Mouse (Mus musculus): Measurements from ENCODE around the gene Herc3. TPM values are rescaled to one million over a fixed set of nuclear protein-coding genes. Genes with fewer than 3 reads are reported as not detected.

Gene Herc3
- polyA plus RNA-seq, 1 experiment from 2014 or later, result 7.7 TPM

DNA sequence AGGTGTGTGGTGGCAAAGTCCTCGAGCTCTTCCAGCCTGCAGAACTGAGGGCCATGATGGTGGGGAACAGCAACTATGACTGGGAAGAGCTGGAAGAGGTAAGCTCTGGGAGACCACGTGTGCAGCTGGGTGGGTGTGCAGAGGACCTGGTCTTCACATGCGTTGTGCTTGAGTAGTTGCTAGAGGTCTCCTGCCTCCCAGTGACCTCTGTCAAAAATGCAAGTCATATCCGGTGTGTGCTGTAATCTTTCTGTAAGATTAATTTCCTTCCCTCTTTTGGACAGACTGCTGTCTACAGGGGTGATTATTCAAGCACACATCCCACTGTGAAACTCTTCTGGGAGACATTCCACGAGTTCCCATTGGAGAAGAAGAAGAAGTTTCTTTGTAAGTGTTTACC is 85.2 kb downstream of the Herc3 start:
- 84% methylated on average over 5 of the region's 5 CpGs for WGBS
- ATAC-seq (ENCODE audit: insufficient read depth, low FRiP score, low TSS enrichment), result no peak
- no peak overlapping the region for H3K4me3 ChIP-seq (ENCODE audit: low read depth, low read length)
- no peak overlapping the region for H3K9ac ChIP-seq (ENCODE audit: low read length)
- no peak overlapping the region for H3K4me2 ChIP-seq (ENCODE audit: low read depth)
- DNase-seq (ENCODE audit: low spot score), result no peak
- H3K27ac ChIP-seq (ENCODE audit: low read depth, low read length), result no peak overlapping the region
- H3K27me3 ChIP-seq (ENCODE audit: control insufficient read depth, insufficient read depth, low read length), result no peaks in the 10 kb centered on the region
- H3K4me1 ChIP-seq (ENCODE audit: control insufficient read depth, insufficient read depth, low read length), result no peaks in the 10 kb centered on the region
- H3K9me3 ChIP-seq (ENCODE audit: control insufficient read depth, low read length), result no peaks in the 10 kb centered on the region
- no peaks in the 10 kb centered on the region for H3K36me3 ChIP-seq (ENCODE audit: control insufficient read depth, insufficient read depth, low read length)

DNA sequence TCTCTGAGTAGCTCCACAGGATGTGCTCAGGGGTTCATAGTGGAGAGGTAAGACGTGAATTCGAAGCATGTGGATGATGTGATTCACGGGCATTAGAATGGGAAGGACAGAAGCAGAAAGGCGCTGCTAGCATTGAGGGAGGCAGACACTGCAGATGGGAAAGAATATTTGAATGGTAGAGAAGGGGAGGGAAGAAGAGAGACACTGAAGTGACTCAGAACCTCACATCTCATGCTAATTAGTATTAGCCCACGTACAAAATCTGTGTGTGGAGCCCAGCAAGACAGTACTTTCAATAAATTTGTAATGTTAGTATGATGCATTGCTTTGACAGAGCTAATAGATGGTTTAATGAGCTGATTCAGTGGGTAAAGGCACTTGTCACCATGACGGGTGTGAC is 89.5 kb downstream of the Herc3 start:
- H3K9ac ChIP-seq (ENCODE audit: low read length), result no peak overlapping the region
- no peaks in the 10 kb centered on the region for H3K27me3 ChIP-seq (ENCODE audit: control insufficient read depth, insufficient read depth, low read length)
- DNase-seq (ENCODE audit: low spot score) (no peak), ATAC-seq (ENCODE audit: insufficient read depth, low FRiP score, low TSS enrichment) (no peak)
- no peak overlapping the region for H3K27ac ChIP-seq (ENCODE audit: low read depth, low read length)
- no peaks in the 10 kb centered on the region for H3K4me1 ChIP-seq (ENCODE audit: control insufficient read depth, insufficient read depth, low read length)
- H3K36me3 ChIP-seq (ENCODE audit: control insufficient read depth, insufficient read depth, low read length), result no peaks in the 10 kb centered on the region
- no peak overlapping the region for H3K4me3 ChIP-seq (ENCODE audit: low read depth, low read length)
- H3K9me3 ChIP-seq (ENCODE audit: control insufficient read depth, low read length), result no peaks in the 10 kb centered on the region
- WGBS, result 85% methylated on average over 6 of the region's 6 CpGs
- H3K4me2 ChIP-seq (ENCODE audit: low read depth), result no peak overlapping the region

GRCm38 (mm10) chr6:58921623-58922022 is 90.4 kb downstream of the Herc3 start:
- ATAC-seq (ENCODE audit: insufficient read depth, low FRiP score, low TSS enrichment) (no peak), DNase-seq (ENCODE audit: low spot score) (no peak)
- 53% methylated on average over 3 of the region's 3 CpGs for WGBS
- Histone ChIP-seq H3K27ac (ENCODE audit: low read depth, low read length) (no peak overlapping the region), H3K9me3 (ENCODE audit: control insufficient read depth, low read length) (no peaks in the 10 kb centered on the region), H3K9ac (ENCODE audit: low read length) (no peak overlapping the region), H3K4me2 (ENCODE audit: low read depth) (no peak overlapping the region), H3K36me3 (ENCODE audit: control insufficient read depth, insufficient read depth, low read length) (no peaks in the 10 kb centered on the region), H3K27me3 (ENCODE audit: control insufficient read depth, insufficient read depth, low read length) (no peaks in the 10 kb centered on the region), H3K4me1 (ENCODE audit: control insufficient read depth, insufficient read depth, low read length) (no peaks in the 10 kb centered on the region), H3K4me3 (ENCODE audit: low read depth, low read length) (no peak overlapping the region)

GRCm38 (mm10) chr6:58922511-58922910 is 91.2 kb downstream of the Herc3 start:
- Histone ChIP-seq H3K9ac (ENCODE audit: low read length) (no peak overlapping the region), H3K4me1 (ENCODE audit: control insufficient read depth, insufficient read depth, low read length) (no peaks in the 10 kb centered on the region), H3K4me2 (ENCODE audit: low read depth) (no peak overlapping the region), H3K4me3 (ENCODE audit: low read depth, low read length) (no peak overlapping the region), H3K27me3 (ENCODE audit: control insufficient read depth, insufficient read depth, low read length) (no peaks in the 10 kb centered on the region), H3K36me3 (ENCODE audit: control insufficient read depth, insufficient read depth, low read length) (no peaks in the 10 kb centered on the region), H3K9me3 (ENCODE audit: control insufficient read depth, low read length) (no peaks in the 10 kb centered on the region), H3K27ac (ENCODE audit: low read depth, low read length) (no peak overlapping the region)
- WGBS, result 81% methylated on average over 5 of the region's 5 CpGs
- ATAC-seq (ENCODE audit: insufficient read depth, low FRiP score, low TSS enrichment) (no peak), DNase-seq (ENCODE audit: low spot score) (no peak)

DNA sequence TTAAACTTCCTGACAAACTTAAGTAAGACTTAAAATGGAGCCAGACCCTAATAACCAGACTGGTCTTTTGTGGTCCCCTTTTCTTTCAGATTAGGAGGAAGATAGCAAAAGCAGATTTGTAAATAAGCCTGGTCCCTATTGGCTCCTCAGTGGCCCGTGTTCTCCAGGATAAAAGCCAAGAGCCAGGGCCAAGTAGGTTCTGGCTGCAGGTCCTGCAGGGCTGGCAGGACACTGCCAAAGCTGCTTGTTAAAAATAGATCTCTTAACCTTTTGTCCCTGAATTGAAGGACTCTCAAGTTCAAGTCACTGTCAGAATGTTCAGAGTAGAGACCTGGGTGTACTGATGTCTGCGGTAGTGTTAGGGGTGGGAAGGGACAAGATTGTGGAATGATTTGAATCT is 96.6 kb downstream of the Herc3 start:
- no peak overlapping the region for H3K4me3 ChIP-seq (ENCODE audit: low read depth, low read length)
- no peak overlapping the region for H3K27ac ChIP-seq (ENCODE audit: low read depth, low read length)
- no peaks in the 10 kb centered on the region for H3K9me3 ChIP-seq (ENCODE audit: control insufficient read depth, low read length)
- WGBS, result 82% methylated on average over 2 of the region's 2 CpGs
- H3K9ac ChIP-seq (ENCODE audit: low read length), result no peak overlapping the region
- no peaks in the 10 kb centered on the region for H3K27me3 ChIP-seq (ENCODE audit: control insufficient read depth, insufficient read depth, low read length)
- H3K36me3 ChIP-seq (ENCODE audit: control insufficient read depth, insufficient read depth, low read length), result no peaks in the 10 kb centered on the region
- DNase-seq (ENCODE audit: low spot score) (no peak), ATAC-seq (ENCODE audit: insufficient read depth, low FRiP score, low TSS enrichment) (no peak)
- no peak overlapping the region for H3K4me2 ChIP-seq (ENCODE audit: low read depth)
- no peaks in the 10 kb centered on the region; the same call in 1 of the 2 replicates for H3K4me1 ChIP-seq (ENCODE audit: control insufficient read depth, insufficient read depth, low read length)

- H3K4me2 ChIP-seq (ENCODE audit: low read depth), result no peak overlapping the region
- H3K9me3 ChIP-seq (ENCODE audit: control insufficient read depth, low read length), result no peaks in the 10 kb centered on the region
- ATAC-seq (ENCODE audit: insufficient read depth, low FRiP score, low TSS enrichment), result no peak
- no peak overlapping the region for H3K9ac ChIP-seq (ENCODE audit: low read length)
- H3K27me3 ChIP-seq (ENCODE audit: control insufficient read depth, insufficient read depth, low read length), result no peaks in the 10 kb centered on the region
- WGBS, result 93% methylated on average over 9 of the region's 9 CpGs
- peaks cover 5% of the 10 kb centered on the region; the same call in 1 of the 2 replicates for H3K4me1 ChIP-seq (ENCODE audit: control insufficient read depth, insufficient read depth, low read length)
- H3K27ac ChIP-seq (ENCODE audit: low read depth, low read length), result no peak overlapping the region
- DNase-seq (ENCODE audit: low spot score), result no peak
- no peaks in the 10 kb centered on the region for H3K36me3 ChIP-seq (ENCODE audit: control insufficient read depth, insufficient read depth, low read length)
- H3K4me3 ChIP-seq (ENCODE audit: low read depth, low read length), result no peak overlapping the region
These were observed 98.7 kb downstream of the Herc3 start for GRCm38 (mm10) chr6:58929911-58930431.

DNA sequence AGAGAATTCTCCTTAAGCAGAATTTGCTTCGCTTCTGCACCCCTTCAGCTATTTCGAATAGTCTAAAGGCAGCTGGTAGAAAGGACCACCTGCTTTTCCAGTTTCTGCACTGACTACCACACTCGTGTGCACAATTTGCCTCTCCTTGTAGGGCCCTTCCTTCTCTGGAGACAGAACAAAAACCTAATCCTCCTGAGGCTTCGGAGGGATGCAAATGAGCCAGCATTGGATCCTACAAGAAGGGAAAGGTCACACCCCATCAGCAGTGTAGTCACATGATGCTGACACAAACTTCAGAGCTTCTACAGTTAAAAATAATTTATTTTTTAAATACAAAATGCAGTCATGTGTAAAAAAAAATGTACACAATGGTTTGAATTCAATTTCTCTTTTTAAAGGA is 99.9 kb downstream of the Herc3 start:
- no peak for ATAC-seq (ENCODE audit: insufficient read depth, low FRiP score, low TSS enrichment)
- H3K4me1 ChIP-seq (ENCODE audit: control insufficient read depth, insufficient read depth, low read length), result peaks cover 5% of the 10 kb centered on the region; the same call in 1 of the 2 replicates

GRCm38 (mm10) chr6:58932515-58933188 is 101.4 kb downstream of the Herc3 start:
- 88% methylated on average over 12 of the region's 12 CpGs for WGBS
- H3K4me3 ChIP-seq (ENCODE audit: low read depth, low read length), result no peak overlapping the region
- no peaks in the 10 kb centered on the region for H3K27me3 ChIP-seq (ENCODE audit: control insufficient read depth, insufficient read depth, low read length)
- H3K9ac ChIP-seq (ENCODE audit: low read length), result no peak overlapping the region
- no peak for DNase-seq (ENCODE audit: low spot score)
- H3K4me2 ChIP-seq (ENCODE audit: low read depth), result no peak overlapping the region
- H3K36me3 ChIP-seq (ENCODE audit: control insufficient read depth, insufficient read depth, low read length), result no peaks in the 10 kb centered on the region
- H3K4me1 ChIP-seq (ENCODE audit: control insufficient read depth, insufficient read depth, low read length), result peaks cover 5% of the 10 kb centered on the region; the same call in 1 of the 2 replicates
- no peak for ATAC-seq (ENCODE audit: insufficient read depth, low FRiP score, low TSS enrichment)
- no peaks in the 10 kb centered on the region for H3K9me3 ChIP-seq (ENCODE audit: control insufficient read depth, low read length)
- no peak overlapping the region for H3K27ac ChIP-seq (ENCODE audit: low read depth, low read length)

More for the DNA sequence above, 99.9 kb downstream of the Herc3 start:
- no peak for DNase-seq (ENCODE audit: low spot score)
- H3K36me3 ChIP-seq (ENCODE audit: control insufficient read depth, insufficient read depth, low read length), result no peaks in the 10 kb centered on the region
- no peak overlapping the region for H3K4me2 ChIP-seq (ENCODE audit: low read depth)
- H3K27ac ChIP-seq (ENCODE audit: low read depth, low read length), result no peak overlapping the region
- H3K9ac ChIP-seq (ENCODE audit: low read length), result no peak overlapping the region
- no peaks in the 10 kb centered on the region for H3K9me3 ChIP-seq (ENCODE audit: control insufficient read depth, low read length)
- H3K27me3 ChIP-seq (ENCODE audit: control insufficient read depth, insufficient read depth, low read length), result no peaks in the 10 kb centered on the region
- H3K4me3 ChIP-seq (ENCODE audit: low read depth, low read length), result no peak overlapping the region
- WGBS, result 80% methylated on average over 4 of the region's 4 CpGs

All from neural tube, embryonic 11.5 days (tissue).